ENCODE assay signal across 28 mouse cellular contexts in the genomic region with DNA sequence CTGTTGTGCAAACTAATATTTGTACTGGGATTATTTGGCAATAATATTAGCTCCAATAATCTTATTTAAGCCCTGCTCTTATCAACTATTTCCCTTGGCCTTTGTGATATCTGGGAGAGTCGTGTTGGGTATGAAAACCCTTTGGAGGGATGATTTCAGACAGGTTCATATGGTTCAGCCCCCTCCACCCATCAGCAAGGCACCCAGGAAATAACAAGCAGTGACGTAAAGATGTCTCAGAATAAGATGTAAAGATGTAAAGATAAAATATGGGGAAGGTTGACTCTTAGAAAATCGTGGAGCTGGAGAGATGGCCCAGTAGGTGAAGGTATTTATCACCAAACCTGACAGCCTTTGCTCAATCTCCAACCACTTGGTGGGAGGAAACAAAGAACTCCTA. TPM values are rescaled to one million over a fixed set of nuclear protein-coding genes. Genes with fewer than 3 reads are reported as not detected.
DNase-seq lines count a peak whose midpoint lies in the region; ATAC-seq and TF ChIP-seq lines count a peak whose summit lies in the region.
"Had no signal": no experiment of that assay in that cellular context is flagged by ENCODE, and none has a peak within 500 bp of the region (broad histone marks: within the 10 kb centered on the region; RNA-seq: fewer than 3 reads in every experiment).

No protein-coding gene starts in this region.

- no peak overlapping the region for H3K4me2 ChIP-seq in heart, embryonic 16.5 days (ENCODE audit: low read depth, low read length)
- H3K4me2 ChIP-seq: forebrain, embryonic 13.5 days; heart, embryonic 11.5 days; heart, embryonic 15.5 days; intestine, embryonic 15.5 days had no signal

- no peak overlapping the region for H3K4me3 ChIP-seq in heart, embryonic 16.5 days (ENCODE audit: low read length)
- H3K4me3 ChIP-seq in heart, embryonic 10.5 days: no peak overlapping the region
- H3K4me3 ChIP-seq in small intestine, adult 2 months (ENCODE audit: low read depth, low read length): no peak overlapping the region
- H3K4me3 ChIP-seq: embryonic facial prominence, embryonic 10.5 days; forebrain, embryonic 13.5 days; heart, embryonic 15.5 days; intestine, embryonic 15.5 days had no signal

- no peak for DNase-seq in heart, embryonic 10.5 days (ENCODE audit: low spot score)
- peak; percentile 16 for DNase-seq in thymus, postnatal 4 days
- DNase-seq in thymus, postnatal 10 days (ENCODE audit: low spot score in 2 of 2): no peak
- DNase-seq in cerebellum, adult 18-20 months: no peak
- no peak for DNase-seq in embryo, embryonic 9.5 days (ENCODE audit: extremely low spot score)
- DNase-seq: adrenal gland, adult 8-10 months; adrenal gland, postnatal 36 days; cerebellum, adult 11-12 months; cerebellum, adult 9-11 months; cerebellum, postnatal 36 days; gastrocnemius, postnatal 36 days; heart, adult 18-20 months; heart, postnatal 36 days; kidney, adult 18-20 months had no signal

- TF ChIP-seq CTCF in small intestine, adult 2 months (IDR thresholded peaks at IDR 0.05; ENCODE audit: extremely low read depth, insufficient read length, insufficient replicate concordance, low read depth, low read length): no peak

- H3K9me3 ChIP-seq in heart, embryonic 16.5 days (replicated peaks; ENCODE audit: control insufficient read depth, low read length): no peaks in the 10 kb centered on the region
- no peaks in the 10 kb centered on the region for H3K9me3 ChIP-seq in heart, embryonic 10.5 days
- H3K9me3 ChIP-seq: embryonic facial prominence, embryonic 10.5 days; forebrain, embryonic 13.5 days; heart, embryonic 15.5 days; intestine, embryonic 15.5 days had no signal

- no peaks in the 10 kb centered on the region for H3K4me1 ChIP-seq in heart, embryonic 16.5 days (ENCODE audit: control insufficient read depth, insufficient read depth, low read length)
- H3K4me1 ChIP-seq in heart, embryonic 10.5 days: no peaks in the 10 kb centered on the region
- no peaks in the 10 kb centered on the region for H3K4me1 ChIP-seq in small intestine, adult 2 months (ENCODE audit: control insufficient read depth, insufficient read depth, insufficient read length, low read length)
- H3K4me1 ChIP-seq: embryonic facial prominence, embryonic 10.5 days; forebrain, embryonic 13.5 days; heart, embryonic 15.5 days; intestine, embryonic 15.5 days had no signal

- no peak for TF ChIP-seq POLR2A in small intestine, adult 2 months (IDR thresholded peaks at IDR 0.05; ENCODE audit: low read depth, low read length)

- ATAC-seq in heart, embryonic 16.5 days (replicated peaks; ENCODE audit: extremely low read depth, insufficient read depth, low FRiP score): no peak
- ATAC-seq in activated CD4-positive, CD25-positive, alpha-beta regulatory T cell, adult 4 months: peak; percentile 70
- ATAC-seq: forebrain, embryonic 13.5 days; hindbrain, postnatal 0 days; intestine, embryonic 15.5 days; Patski had no signal

- H3K36me3 ChIP-seq in heart, embryonic 16.5 days (ENCODE audit: control insufficient read depth, insufficient read depth): no peaks in the 10 kb centered on the region
- no peaks in the 10 kb centered on the region for H3K36me3 ChIP-seq in heart, embryonic 10.5 days
- no peaks in the 10 kb centered on the region for H3K36me3 ChIP-seq in small intestine, adult 2 months (ENCODE audit: control insufficient read depth, insufficient read depth, low read length)
- H3K36me3 ChIP-seq: embryonic facial prominence, embryonic 10.5 days; heart, embryonic 15.5 days; intestine, embryonic 15.5 days had no signal

- no peak overlapping the region for H3K9ac ChIP-seq in heart, embryonic 16.5 days (ENCODE audit: low read length)
- H3K9ac ChIP-seq: forebrain, embryonic 13.5 days; heart, embryonic 15.5 days; intestine, embryonic 15.5 days had no signal

- H3K27ac ChIP-seq in heart, embryonic 16.5 days (ENCODE audit: low read length): peak overlapping the region; percentile 14; the same call in 1 of the 2 replicates
- H3K27ac ChIP-seq in heart, embryonic 10.5 days: no peak overlapping the region
- peak overlapping the region; percentile 33; the same call in 1 of the 2 replicates for H3K27ac ChIP-seq in small intestine, adult 2 months (ENCODE audit: insufficient read depth, low read depth, low read length)
- H3K27ac ChIP-seq: embryonic facial prominence, embryonic 10.5 days; forebrain, embryonic 13.5 days; heart, embryonic 15.5 days; hindbrain, postnatal 0 days; intestine, embryonic 15.5 days had no signal

- WGBS in heart, embryonic 16.5 days: 56% methylated on average over 3 of the region's 3 CpGs
- 62% methylated on average over 3 of the region's 3 CpGs for WGBS in heart, embryonic 10.5 days
- WGBS in small intestine, adult 2 months: 34% methylated on average over 3 of the region's 3 CpGs

- H3K27me3 ChIP-seq in heart, embryonic 16.5 days (ENCODE audit: control insufficient read depth, insufficient read depth, low read length): no peaks in the 10 kb centered on the region
- no peaks in the 10 kb centered on the region for H3K27me3 ChIP-seq in heart, embryonic 10.5 days (ENCODE audit: insufficient read depth, poor library complexity, severe bottlenecking)
- H3K27me3 ChIP-seq in small intestine, adult 2 months (ENCODE audit: control insufficient read depth, insufficient read depth, low read length): no peaks in the 10 kb centered on the region
- H3K27me3 ChIP-seq: CH12.LX; forebrain, embryonic 13.5 days; heart, embryonic 15.5 days; intestine, embryonic 15.5 days had no signal

RNA-seq across cellular contexts. Expression of a gene that starts 19.7 kb away (rescaled TPM):
- 4.0 and 7.4 TPM in 2 replicates for polyA plus RNA-seq in heart, embryonic 16.5 days (2015; fragmentation: Nextera tagmentation; extraction: Ambion mirVana)
- 2.7 and 3.3 TPM in 2 replicates for polyA plus RNA-seq in heart, embryonic 10.5 days (2016; fragmentation: Nextera tagmentation; extraction: Ambion mirVana)
- polyA plus RNA-seq in activated CD4-positive, CD25-positive, alpha-beta regulatory T cell, adult 4 months (2017; shearing (Covaris generic)): 100 to 1,000 TPM; 153 to 177 TPM
- 9.1 and 16.7 TPM in 2 replicates for polyA plus RNA-seq in small intestine, adult 2 months (2012; rRNA removed)

RNA-seq across cellular contexts. Expression of a gene that starts 56.5 kb away (rescaled TPM):
- polyA plus RNA-seq in heart, embryonic 16.5 days (2015; fragmentation: Nextera tagmentation; extraction: Ambion mirVana): not detected in 2 replicates
- polyA plus RNA-seq in heart, embryonic 10.5 days (2016; fragmentation: Nextera tagmentation; extraction: Ambion mirVana): not detected in 2 replicates
- under 1 TPM in 1 of 2 experiments, not detected in 1; 0.53 TPM for polyA plus RNA-seq in activated CD4-positive, CD25-positive, alpha-beta regulatory T cell, adult 4 months (2017; shearing (Covaris generic))
- not detected in 2 replicates for polyA plus RNA-seq in small intestine, adult 2 months (2012; rRNA removed)
- polyA plus RNA-seq: brain, embryonic 14.5 days; embryonic facial prominence, embryonic 10.5 days; embryonic facial prominence, embryonic 14.5 days; forebrain, embryonic 13.5 days; heart, embryonic 11.5 days; heart, embryonic 15.5 days; hindbrain, embryonic 11.5 days; hindbrain, postnatal 0 days; Patski had no signal
